Mouse (Mus musculus) olfactory bulb, adult 2 months (tissue): ENCODE measurements around the gene Dgke.

ENCODE experiments used
- CTCF ChIP-seq: fragments of 200-500 bp; IDR thresholded peaks from 2 replicates; pipeline ENCODE4 v1.5.1; 2012; ENCODE audit warnings: low read depth, mild to moderate bottlenecking, low read length, moderate library complexity; ENCODE audit not compliant: insufficient read depth
- POLR2A ChIP-seq: fragments of 200-500 bp; IDR thresholded peaks from 2 replicates; pipeline ENCODE4 v1.6.1; 2012; ENCODE audit warnings: mild to moderate bottlenecking, low read depth, low read length, moderate library complexity; ENCODE audit not compliant: insufficient read depth

GRCm38 (mm10) chr11:89043046-89043445, 23.6 kb downstream of the Dgke start:
- TF ChIP-seq POLR2A (no peak), CTCF (no peak)
